Mouse (Mus musculus) neural tube, embryonic 10.5 days (tissue): ENCODE measurements around the gene Tjap1.
A peak's percentile ranks its signal among the peaks of the same experiment; 100 is the strongest.

Experiments used
- DNase-seq: peaks from one replicate; pipeline ENCODE4 v3.0.0-alpha.2; 2017; ENCODE audit warnings: low spot score; ENCODE audit errors: extremely low spot score

Tjap1 gene

GRCm38 (mm10) chr17:46283911-46284310, 1.1 kb upstream of the Tjap1 start:
- DNase-seq: no peak

DNA sequence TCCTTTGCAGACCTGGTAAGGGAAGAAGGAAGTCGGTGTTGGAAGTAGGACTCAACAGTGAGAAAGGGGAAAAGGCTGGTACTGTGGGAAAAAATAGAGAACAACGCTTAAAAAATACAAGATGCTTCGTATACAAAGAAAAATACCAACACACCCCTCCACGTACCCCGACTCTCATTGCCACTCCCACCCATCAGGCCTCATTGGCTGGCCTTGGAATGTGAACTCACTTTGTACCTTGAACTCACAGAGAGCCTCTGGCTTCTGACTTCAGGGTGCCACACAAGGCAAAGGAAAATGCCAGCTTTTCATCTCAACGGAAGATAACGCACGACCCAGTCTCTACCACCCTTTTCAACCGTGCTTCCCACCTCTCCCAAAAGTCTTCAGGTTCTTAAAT, 314 bp upstream of the Tjap1 start:
- DNase-seq: no peak

DNA sequence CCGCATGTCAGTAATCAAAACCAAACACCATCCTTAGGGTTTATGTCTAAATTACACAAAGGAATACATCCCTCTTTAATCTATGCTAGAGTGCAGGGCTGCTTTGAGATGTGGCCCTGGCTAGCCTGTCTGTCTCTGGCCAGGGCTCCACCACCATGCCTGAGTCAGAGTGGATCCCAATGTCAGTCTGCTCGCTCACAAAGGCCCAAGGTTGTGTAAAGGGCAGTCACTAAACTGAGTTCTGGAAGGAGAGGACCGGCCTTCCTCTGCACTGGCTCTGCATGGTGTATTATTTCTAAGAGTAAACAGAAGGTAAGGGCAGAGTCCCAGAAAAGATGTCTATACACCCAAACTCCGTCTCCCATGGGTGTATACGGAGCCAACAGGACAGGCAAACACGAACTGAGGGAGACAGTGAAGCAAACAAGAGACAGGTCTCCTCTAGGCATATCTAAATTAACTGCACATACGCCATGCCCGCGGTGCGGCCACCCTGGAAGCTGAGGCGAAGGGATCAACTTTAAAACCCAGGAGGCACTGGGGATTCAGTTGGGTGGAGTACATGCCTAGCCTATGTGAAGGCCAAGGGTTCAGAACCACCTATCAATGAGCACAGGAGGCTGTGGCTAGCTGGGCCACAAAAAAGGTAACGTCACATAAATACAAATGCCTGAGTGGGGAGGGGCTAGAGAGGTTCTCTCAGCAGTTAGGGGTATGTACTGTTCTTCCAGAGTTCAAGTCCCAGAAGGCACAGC, 4.6 kb downstream of the Tjap1 start:
- no peak for DNase-seq

- no peak for DNase-seq
Measured at GRCm38 (mm10) chr17:46277586-46277985, 5.2 kb downstream of the Tjap1 start.

DNA sequence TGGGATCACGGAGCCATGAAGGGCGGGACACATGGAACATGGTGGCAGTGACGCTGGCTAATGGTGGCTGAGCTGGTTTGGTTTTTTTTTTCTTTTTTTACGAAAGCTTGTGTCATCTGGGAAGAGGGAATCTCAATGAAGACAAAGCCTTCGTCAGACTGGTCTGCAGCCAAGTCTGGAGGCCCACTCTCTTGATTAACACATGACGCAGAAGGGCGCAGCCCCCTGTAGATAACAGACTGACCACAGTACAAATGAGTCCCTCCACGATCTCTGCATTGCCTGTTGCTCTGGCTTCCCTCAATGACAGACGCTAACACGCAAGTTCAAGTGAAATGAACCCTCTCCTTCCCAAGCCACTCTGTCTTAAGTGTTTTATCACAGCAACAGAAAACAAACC, 7.3 kb downstream of the Tjap1 start:
- DNase-seq: no peak

- DNase-seq: no peak
Measured at GRCm38 (mm10) chr17:46275034-46275433, 7.8 kb downstream of the Tjap1 start.

- DNase-seq: no peak
Measured at GRCm38 (mm10) chr17:46274465-46274864, 8.4 kb downstream of the Tjap1 start.

DNA sequence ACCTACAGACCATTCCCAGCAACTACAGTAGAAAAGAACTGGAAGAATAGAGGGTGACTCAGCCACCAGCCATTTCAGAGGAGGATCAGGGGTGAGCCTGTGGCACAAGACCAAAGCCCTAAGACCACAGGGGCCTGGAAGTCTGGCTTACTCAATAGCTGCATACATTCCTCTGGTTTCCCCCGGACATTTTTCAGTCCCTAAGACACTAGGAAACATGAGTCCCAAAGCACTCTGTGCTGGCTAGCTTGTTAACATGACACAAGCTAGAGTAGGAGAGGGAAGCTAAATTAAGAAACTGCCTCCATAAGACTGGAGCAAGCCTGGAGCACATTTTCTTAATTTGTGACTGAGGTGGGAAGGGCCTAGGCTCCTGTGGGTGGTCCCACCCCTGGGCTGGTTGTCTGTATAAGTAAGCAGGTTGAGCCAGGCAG, 9.0 kb downstream of the Tjap1 start:
- DNase-seq: no peak

DNA sequence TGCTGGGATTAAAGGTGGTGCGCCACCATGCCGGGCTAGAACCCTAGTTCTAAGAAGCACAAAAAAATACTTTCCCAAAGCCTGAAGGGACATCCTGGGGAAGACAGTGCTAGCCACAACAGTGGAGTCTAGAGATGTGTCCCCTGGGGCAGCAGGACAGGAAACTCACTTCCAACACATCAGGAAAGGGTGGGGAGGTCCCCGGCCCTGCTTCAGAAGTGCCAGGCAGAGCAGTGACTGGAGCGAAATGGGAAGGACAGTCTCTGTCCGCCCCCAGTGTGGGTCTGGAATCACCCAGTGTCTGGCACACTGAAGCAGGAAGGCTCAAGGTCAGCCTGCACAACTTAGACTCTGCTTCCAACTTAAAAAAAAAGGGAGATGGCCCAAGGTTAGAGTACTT, 10.2 kb downstream of the Tjap1 start:
- no peak for DNase-seq

GRCm38 (mm10) chr17:46272058-46272457, 10.8 kb downstream of the Tjap1 start:
- DNase-seq: no peak

DNA sequence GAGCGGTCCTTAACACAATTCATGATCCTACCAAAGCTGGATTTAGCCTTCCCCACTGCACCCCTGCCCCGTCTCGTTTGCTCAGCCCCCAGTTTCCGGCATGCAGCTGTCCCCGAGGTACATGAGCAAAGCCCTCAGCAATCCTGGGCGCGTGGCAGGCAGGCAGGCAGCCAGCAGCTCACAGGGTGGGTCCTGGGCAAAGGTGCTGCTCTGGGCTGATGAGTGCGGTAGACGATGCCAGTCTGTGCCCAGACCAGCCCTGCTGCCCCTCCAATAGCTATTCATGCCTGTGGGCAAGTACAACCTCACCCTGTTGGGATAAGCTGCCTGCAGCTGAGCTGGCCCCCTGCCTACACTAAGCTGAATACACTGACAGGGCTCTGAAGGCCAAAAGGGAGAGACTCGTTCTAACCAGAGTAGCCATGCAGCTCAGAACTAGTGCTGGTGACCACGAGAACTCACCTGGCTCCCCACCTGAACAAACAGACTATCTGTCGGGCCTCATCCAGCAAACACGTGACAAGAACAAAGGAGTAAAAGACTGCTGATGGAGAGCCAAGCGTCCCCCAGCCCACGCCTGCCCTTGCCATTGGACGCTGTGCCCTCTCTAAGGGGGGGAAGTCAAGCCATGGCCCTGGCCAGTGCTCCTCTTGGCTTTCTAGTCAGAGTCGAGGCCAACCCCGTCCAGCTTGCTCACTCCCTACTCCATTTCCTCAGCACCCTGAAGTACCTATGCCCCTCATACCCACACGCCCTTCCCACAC, 12.9 kb downstream of the Tjap1 start:
- DNase-seq: no peak

GRCm38 (mm10) chr17:46268026-46268720, 14.7 kb downstream of the Tjap1 start:
- no peak for DNase-seq

DNA sequence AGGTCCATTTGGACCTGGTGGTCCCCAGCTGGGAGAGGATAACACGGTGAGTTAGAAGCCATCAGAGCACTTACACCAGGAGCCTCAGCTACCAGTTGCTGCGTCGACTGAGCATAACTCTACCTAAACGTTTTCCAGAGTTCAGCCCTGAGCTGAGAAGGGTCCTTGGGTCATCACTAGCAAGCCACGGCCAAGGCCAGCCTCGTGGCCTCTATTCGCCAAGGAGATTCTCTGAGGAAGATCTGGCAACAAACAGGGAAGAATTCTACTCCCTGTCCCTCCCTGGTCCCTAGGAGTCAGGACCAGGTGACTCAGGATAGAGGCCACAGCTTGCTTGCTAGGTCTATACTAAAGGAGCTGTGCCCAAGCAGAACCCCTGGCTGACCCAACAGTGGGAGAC, 15.3 kb downstream of the Tjap1 start:
- DNase-seq: no peak

GRCm38 (mm10) chr17:46266986-46267385, 15.8 kb downstream of the Tjap1 start:
- no peak for DNase-seq

- peak; percentile 78 for DNase-seq
Measured at GRCm38 (mm10) chr17:46265918-46266618, 16.8 kb downstream of the Tjap1 start.

DNA sequence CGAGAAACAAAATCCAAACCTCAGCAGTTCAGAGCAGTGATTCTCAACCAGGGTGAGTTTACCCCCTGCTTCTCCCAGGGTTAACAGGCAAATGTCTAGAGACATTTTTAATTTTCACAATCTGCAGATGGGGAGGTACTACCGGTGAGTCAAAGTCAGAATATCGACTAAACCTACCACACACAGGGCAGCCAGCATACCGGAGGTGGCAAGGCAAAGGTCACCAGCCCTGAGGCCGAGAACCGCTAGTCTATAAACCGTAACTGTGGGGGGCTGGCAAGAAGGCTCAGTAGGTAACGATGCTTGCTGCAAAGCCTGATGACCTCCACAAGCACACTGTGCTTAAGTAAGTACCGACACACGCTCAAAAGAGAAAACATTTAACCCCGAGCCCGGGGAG, 17.3 kb downstream of the Tjap1 start:
- DNase-seq: no peak

- DNase-seq: no peak
Measured at GRCm38 (mm10) chr17:46262201-46262694, 20.6 kb downstream of the Tjap1 start.

- DNase-seq: no peak
Measured at GRCm38 (mm10) chr17:46259675-46260074, 23.2 kb downstream of the Tjap1 start.

DNA sequence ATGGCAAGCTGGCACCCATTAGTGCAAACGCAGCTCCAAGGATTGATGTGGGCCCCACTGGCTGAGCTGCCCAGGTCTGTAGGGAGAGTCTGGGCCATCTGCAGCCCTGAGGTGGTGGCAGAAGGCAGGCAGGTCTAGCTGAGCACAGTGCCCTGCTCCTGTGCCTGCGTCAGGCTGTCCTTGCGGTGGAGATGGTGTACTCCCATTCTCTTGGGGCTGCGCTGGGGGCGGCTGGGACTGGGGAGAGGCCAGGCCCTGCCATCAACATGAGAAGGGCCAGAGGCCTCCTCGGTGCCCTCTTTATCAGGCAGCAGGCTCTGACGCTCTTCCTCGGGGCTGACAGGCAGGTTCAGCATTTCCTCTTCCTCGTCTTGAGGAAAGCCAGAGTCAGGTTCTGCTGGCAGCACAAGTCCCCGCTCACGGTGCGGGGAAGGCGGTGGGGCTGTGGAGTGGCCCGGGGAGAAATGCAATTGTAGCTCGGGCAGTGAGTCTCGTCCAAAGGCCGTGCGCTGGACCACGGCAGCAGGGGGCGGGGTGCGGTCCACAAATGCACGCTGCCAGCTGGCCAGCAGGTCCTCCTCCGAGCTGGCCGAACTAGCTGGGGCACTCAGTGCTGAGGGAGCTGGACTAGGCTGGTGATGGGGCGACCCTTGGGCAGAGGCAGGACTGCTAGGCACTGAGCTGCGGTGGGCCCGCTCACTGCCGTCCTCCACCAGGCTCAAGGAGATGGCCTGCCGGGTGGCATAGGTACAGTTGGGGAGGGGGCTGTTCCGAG, 24.4 kb downstream of the Tjap1 start:
- DNase-seq: no peak

DNA sequence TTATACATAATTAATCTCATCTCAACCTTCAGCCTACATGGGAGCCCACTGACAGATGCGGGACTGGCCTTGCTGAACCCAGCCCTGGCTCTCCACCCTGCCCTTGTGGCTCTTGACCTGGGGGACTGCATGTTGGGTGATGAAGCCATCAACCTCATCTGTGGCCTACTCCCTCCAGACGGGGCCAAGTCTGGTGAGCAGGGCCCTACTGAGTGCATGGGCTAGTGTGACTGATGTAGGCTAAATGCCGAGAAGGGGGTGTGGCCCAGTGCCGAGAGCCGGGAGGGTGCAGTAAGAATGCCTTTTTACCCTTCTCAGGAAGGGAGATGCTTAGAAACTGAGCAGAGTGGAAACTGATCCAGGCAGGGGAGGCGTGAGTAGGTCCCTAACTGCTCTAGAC, 27.7 kb downstream of the Tjap1 start:
- no peak for DNase-seq

DNA sequence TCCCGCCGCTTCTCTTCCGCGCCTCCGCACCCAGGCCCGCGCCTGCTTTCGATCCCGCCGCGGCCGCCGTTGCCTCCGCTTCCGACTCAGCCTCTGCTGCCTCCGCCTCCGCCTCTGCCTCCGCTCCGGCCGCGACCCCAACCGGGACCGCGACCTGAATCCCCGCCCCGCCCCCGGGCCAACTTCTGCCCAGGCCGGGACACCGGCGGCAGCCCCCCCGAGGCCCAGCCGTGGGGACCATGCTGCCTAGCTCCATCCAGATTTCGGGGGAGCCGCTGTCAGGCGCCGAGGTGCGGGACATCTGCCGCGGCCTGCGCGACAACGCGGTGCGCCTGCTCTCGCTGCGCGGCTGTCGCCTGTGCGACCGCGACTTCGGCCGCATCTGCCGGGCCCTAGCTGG, 28.7 kb downstream of the Tjap1 start:
- DNase-seq: peak; percentile 73
